Mouse (Mus musculus) neutrophil, adult 5-6 weeks (primary cell): Measurements from ENCODE around the gene Fxyd3. TPM values are rescaled to one million over a fixed set of nuclear protein-coding genes. Genes with fewer than 3 reads are reported as not detected.
A peak's percentile ranks its signal among the peaks of the same experiment; 100 is the strongest.

Experiments
- ATAC-seq: fragments of 151-379, 151-347 bp; 2 replicates; pipeline ENCODE4 v1.8.0; 2017; ENCODE audit warnings: mild to moderate bottlenecking, moderate TSS enrichment; ENCODE audit not compliant: insufficient number of reproducible peaks, poor library complexity, low FRiP score, severe bottlenecking; ENCODE audit errors: extremely low read depth
- total RNA-seq: library from RNA; stranded (forward); fragments of 200-1000 nt; gene quantifications from 2 replicates; pipeline ENCODE4 v1.2.3, GENCODE M21; 2017

The Fxyd3 gene
- total RNA-seq, 1 experiment from 2014 or later: not detected

GRCm38 (mm10) chr7:31105061-31105768 is 28.7 kb upstream of the Fxyd3 start:
- ATAC-seq: no peak

DNA sequence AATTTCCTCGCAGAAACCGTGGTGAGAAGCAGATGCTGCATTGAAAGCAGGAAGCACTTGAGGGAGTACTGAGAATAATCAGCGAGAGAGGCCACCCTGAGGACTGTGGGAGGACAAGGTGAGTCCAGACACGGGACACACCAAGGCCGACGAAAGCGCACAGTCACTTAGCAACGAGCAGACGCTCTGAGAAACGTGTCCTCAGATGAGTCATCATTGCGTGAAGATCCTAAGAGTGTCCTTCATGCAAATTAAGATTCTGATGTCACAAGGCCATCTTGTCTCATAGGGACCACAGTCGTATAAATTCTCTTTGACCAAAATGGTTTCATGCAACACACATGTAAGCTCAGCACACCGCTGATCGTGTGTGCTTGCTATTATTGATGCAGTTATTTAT is 24.3 kb upstream of the Fxyd3 start:
- no peak for ATAC-seq

DNA sequence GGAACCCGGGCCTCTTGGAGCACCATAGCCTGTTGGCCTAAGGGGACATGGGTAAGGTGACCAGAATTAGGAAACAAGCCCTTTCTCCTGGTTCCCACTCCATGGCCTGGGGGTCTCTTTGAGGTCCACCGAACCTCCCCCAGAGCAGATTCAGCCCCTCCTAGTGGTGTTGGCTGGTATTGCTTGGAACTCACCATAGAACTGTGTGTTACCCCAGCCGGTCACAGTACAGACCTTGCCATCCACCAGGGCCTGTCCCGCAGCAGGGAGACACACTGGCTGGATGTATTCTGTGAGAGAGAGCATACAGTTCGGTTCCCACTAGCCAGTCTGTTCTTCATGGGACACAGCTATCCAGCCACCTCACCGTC is 23.1 kb upstream of the Fxyd3 start:
- no peak for ATAC-seq

GRCm38 (mm10) chr7:31098697-31099611 is 22.4 kb upstream of the Fxyd3 start:
- ATAC-seq: no peak

DNA sequence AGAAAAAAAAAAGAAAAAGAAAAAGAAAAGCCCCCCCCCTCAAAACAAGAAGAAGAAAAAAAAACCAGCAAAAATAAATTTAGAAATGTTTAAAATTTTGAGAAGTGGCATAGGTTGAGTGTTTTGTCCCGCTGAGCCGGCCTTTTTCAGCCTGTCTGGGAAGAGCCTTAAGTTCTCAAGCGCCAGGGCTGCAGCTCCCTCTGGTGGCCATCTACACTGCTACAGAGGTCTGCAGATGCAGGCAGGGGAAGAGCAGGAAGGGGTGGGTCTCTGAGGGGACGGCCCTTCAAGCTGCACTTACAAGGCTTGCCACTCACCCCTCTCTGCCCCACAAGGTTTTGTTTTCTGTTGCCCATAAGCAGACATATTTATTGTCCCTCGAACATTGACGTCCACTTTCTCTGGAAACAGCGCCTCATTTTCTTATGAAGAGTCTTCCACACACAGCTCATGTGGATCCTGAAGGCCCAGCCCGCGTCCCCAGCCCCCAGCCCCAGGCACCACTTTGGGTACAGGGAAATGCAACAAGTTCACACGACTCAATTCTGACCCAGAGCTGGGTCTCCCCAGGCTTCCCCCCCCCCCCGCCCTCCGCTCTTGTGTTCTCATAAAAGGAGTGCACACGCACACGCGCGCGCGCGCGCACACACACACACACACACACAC is 21.2 kb upstream of the Fxyd3 start:
- ATAC-seq: peak; percentile 90

GRCm38 (mm10) chr7:31096892-31097564 is 20.5 kb upstream of the Fxyd3 start:
- ATAC-seq: no peak

DNA sequence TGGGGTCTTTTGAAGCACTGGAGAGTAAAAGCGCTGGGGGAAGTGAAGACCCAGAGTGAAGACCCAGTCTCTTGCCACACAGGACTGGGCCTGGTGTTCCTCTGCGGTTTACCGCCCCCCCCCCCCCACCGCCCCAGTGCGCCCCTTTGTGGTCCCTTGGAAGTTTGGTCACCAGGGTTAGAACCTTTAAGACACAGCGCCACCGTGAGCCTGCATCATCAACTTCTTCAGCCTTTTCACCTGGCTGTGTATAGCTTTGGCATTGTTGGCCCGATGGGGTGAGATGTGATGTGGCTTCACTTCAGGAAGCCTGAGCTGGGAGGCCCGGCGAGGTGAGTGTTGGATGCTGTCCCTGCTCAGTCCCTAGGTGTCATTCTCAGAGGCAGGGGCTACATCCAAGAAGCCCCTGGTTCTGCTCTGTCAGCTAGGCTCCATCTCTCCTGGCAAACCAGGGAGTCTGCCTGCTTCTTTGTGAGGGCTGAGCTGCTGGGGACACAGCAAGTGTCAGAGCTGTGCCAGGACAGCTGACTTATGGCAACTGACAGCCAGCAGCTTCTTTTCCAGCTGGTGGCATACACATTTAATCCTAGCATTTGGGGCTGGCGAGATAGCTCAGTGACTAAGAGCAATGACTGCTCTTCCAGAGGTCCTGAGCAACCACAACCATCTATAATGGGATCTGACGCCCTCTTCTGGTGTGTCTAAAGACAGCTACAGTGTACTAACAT is 18.4 kb upstream of the Fxyd3 start:
- no peak for ATAC-seq

DNA sequence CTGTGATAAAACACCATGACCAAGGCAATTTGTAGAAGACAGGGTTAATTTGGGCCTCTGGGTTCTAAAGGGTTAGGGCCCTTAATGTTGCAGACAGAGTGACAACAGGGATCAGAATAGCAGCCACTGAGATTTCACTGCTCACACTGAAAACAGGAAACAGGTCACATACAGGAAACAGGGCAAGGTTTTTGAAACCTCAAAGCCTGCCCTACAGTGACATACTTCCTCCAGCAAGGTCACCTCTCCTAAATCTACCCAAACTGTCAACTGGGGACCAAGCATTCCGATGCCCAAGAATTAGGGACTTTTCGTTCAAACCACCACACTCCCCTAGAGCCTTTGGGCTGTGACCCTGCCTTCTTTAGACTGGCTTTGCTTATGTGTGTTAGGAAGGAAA is 13.2 kb upstream of the Fxyd3 start:
- peak; percentile 84 for ATAC-seq

- ATAC-seq: no peak
Measured at GRCm38 (mm10) chr7:31088206-31088605, 11.7 kb upstream of the Fxyd3 start.

DNA sequence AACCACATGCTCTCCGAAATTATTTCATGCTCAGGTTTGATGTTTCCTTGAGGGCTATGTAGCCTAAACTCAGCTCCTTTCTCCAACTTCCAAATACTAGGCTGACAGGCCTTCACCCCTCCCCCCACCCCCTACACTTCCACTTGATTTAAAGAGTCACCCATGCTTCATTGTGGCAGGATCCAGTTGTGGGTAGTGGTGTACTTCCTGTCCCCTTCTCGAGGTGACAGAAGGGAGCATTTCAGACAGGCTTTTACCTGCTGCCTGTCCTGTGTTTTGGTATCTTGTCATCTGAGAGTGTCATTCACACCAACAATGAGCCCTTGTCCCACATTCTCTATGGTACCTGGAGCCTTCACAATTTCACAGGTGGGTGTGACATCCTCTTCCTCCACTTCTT is 10.8 kb upstream of the Fxyd3 start:
- no peak for ATAC-seq

GRCm38 (mm10) chr7:31086175-31086755 is 9.8 kb upstream of the Fxyd3 start:
- ATAC-seq: no peak

DNA sequence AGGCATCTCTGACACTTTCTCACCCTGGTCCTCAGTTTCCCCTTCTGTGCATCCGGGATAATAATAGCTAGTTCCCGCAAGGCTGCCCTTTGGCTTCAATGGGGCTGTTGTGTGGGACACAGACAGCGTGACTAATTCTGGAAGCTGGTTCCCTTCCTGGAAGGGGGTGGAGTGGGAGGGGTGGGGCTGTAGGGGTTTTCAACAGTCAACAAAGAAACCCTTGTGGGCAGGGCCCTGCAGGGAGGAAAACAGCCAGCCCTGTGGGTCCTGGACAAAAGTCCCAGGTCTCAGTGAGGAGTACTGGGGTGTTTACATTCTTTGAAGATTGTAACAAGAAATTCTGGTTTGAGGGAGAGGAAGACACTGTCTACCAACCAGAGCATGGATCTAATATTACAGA is 8.7 kb upstream of the Fxyd3 start:
- no peak for ATAC-seq

GRCm38 (mm10) chr7:31084140-31084539 is 7.6 kb upstream of the Fxyd3 start:
- no peak for ATAC-seq

DNA sequence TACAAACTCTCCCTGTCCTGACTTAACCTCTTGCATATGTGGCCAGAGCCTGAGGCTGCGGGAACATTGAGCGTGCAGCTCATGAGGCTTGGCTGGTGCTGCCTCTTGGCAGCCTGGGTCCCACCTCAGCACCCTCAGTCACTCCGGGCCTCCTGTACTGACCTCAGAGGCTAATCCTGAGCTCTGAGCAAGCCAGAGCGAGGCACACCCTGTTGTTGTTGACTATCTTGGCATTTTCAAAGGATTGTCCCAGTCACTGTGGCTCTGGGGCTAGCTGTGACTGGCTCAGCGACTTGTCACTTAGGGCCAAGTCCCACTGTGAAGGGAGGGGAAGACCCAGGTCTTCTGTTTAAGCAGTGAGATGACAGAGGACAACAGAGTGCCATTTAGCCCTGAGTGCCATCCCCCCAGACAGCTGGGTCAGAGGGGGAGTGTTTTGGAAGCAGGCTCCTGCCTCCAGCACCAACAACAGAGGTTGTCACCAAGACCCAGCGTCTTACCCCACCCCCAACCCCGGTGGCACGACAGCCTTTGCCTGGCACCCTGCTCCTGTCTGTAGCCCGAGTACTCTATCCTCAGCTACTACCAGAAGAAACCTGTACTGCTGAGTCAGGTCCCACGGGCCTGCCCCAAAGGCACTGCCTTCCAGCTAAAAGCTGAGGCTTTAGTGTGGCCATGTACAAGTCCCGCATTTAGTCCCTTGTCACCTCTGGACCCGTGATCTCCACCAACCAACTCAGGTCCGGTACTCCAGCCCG is 6.5 kb upstream of the Fxyd3 start:
- no peak for ATAC-seq

DNA sequence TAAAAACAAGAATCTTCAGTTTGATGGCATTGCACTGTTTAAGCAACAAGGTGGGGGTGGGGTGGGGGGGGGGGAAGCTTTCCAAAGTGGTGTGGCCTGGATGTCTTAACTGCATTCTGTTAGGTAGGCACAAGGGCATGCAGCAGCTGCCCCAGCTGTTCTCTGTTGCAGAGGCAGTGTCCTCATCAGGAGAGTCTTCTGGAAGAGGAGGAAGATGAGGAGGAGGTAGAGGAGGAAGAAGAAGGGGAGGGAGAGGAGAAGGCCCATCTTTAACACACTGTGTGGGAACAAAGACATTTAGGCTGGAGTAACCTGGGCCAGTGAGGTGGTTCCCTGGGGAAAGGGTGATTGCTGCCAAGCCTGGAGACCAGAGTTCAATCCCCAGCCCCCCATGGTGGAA is 5.6 kb upstream of the Fxyd3 start:
- no peak for ATAC-seq

DNA sequence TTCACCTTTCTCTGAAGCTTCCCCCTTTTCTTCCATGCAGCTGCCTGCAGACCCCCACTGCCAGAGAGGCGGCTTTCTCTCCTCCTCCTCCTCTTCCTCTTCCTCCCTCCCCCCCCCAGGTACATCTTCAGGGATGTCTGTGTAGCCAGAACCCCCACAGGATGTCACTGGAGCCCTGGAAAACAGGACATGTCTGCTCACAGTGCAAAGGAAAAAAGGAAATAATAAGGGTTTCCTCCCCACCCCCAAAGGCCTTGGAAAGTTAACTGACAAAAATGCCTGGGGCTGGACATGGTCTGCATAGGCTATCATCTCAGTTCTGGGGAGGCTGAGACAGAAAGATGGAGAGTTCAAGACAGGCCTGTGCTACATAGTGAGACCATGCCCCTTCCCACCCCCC is 4.6 kb upstream of the Fxyd3 start:
- no peak for ATAC-seq

- no peak for ATAC-seq
Measured at GRCm38 (mm10) chr7:31080611-31081010, 4.1 kb upstream of the Fxyd3 start.

- ATAC-seq: no peak
Measured at GRCm38 (mm10) chr7:31079670-31080069, 3.2 kb upstream of the Fxyd3 start.
